In the genomic region with DNA sequence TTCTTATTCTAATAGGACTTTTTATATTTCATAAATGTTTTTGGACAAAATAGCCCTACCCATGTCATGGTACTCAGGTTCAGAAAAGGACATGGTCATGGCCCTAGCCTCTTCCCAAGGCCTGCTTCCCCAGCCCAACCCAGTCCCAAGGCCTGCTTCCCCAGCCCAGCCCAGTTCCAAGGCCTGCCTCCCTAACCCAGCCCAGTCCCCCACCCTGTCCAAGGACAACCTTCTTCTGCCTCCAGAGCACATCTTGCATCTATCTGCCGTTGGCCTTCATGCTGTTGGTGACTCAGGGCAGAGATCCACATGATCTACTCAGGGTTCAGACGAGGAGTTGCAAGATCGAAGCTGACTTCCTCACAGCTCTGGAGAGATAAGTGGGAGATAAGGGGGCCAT, we compare ENCODE assay signal across 30 mouse cellular contexts. TPM values are rescaled to one million over a fixed set of nuclear protein-coding genes. Genes with fewer than 3 reads are reported as not detected.
DNase-seq lines count a peak whose midpoint lies in the region; ATAC-seq lines count a peak whose summit lies in the region.
"Had no signal": no experiment of that assay in that cellular context is flagged by ENCODE, and none has a peak within 500 bp of the region (broad histone marks: within the 10 kb centered on the region; RNA-seq: fewer than 3 reads in every experiment).

No protein-coding gene starts in this region.

- 23% methylated on average over 3 of the region's 3 CpGs for WGBS in liver, embryonic 12.5 days (ENCODE audit: insufficient replicate concordance)

- H3K9ac ChIP-seq in liver, embryonic 12.5 days, result no peak overlapping the region
- H3K9ac ChIP-seq: forebrain, embryonic 13.5 days; heart, embryonic 12.5 days; limb, embryonic 13.5 days; liver, embryonic 15.5 days; neural tube, embryonic 15.5 days had no signal

- H3K27me3 ChIP-seq in liver, embryonic 12.5 days (replicated peaks), result no peaks in the 10 kb centered on the region
- H3K27me3 ChIP-seq: forebrain, embryonic 13.5 days; heart, embryonic 12.5 days; limb, embryonic 13.5 days; liver, embryonic 15.5 days; neural tube, embryonic 15.5 days had no signal

- H3K9me3 ChIP-seq in liver, embryonic 12.5 days (replicated peaks), result no peaks in the 10 kb centered on the region
- H3K9me3 ChIP-seq: forebrain, embryonic 13.5 days; heart, embryonic 12.5 days; limb, embryonic 13.5 days; liver, embryonic 15.5 days; neural tube, embryonic 15.5 days had no signal

- DNase-seq in liver, result no peak
- peak; percentile 83 to 93 for DNase-seq in adrenal gland, adult (ENCODE audit: inconsistent age in 2 of 2, low spot score in 1 of 2)
- DNase-seq in adrenal gland, adult 8-10 months, result peak; percentile 92
- peak; percentile 46 for DNase-seq in testis, postnatal 10 days (ENCODE audit: low spot score)
- no peak for DNase-seq in spleen, postnatal 10 days (ENCODE audit: low spot score in 2 of 2)
- DNase-seq: cerebellum, adult 8-10 months; cerebellum, postnatal 36 days; heart, adult 18-20 months; heart, postnatal 10 days; kidney, adult 9 months; kidney, postnatal 36 days; lung, postnatal 4 days; retina, postnatal 1 day; right cerebral cortex, postnatal 25 days; spleen, adult 18-20 months; thymus, adult 2 months had no signal

- H3K4me3 ChIP-seq in liver, embryonic 12.5 days, result no peak overlapping the region
- H3K4me3 ChIP-seq: forebrain, embryonic 13.5 days; heart, embryonic 12.5 days; limb, embryonic 13.5 days; liver, embryonic 15.5 days; myocyte; neural tube, embryonic 15.5 days had no signal

- H3K36me3 ChIP-seq in liver, embryonic 12.5 days, result no peaks in the 10 kb centered on the region
- H3K36me3 ChIP-seq: heart, embryonic 12.5 days; limb, embryonic 13.5 days; liver, embryonic 15.5 days; neural tube, embryonic 15.5 days had no signal

- 0 out of 2 replicates have a peak, but pooled peaks have one; percentile 5 for ATAC-seq in liver, embryonic 12.5 days
- ATAC-seq in cerebellum, adult (ENCODE audit: insufficient number of reproducible peaks, low FRiP score, low TSS enrichment), result no peak
- ATAC-seq: forebrain, embryonic 13.5 days; hindbrain, postnatal 0 days; intestine, embryonic 16.5 days; midbrain, embryonic 16.5 days had no signal

- H3K4me2 ChIP-seq in liver, embryonic 12.5 days, result no peak overlapping the region
- H3K4me2 ChIP-seq: forebrain, embryonic 13.5 days; heart, embryonic 12.5 days; limb, embryonic 13.5 days; liver, embryonic 15.5 days; neural tube, embryonic 15.5 days had no signal

- no peaks in the 10 kb centered on the region for H3K4me1 ChIP-seq in liver, embryonic 12.5 days
- H3K4me1 ChIP-seq: forebrain, embryonic 13.5 days; limb, embryonic 13.5 days; liver, embryonic 15.5 days; neural tube, embryonic 15.5 days had no signal

- no peak overlapping the region for H3K27ac ChIP-seq in liver, embryonic 12.5 days
- H3K27ac ChIP-seq: forebrain, embryonic 13.5 days; hindbrain, postnatal 0 days; limb, embryonic 13.5 days; liver, embryonic 15.5 days; neural tube, embryonic 15.5 days had no signal

RNA-seq across cellular contexts. Expression of a gene that starts 9.5 kb away (rescaled TPM):
- polyA plus RNA-seq in liver, embryonic 12.5 days (2016; fragmentation: Nextera tagmentation; extraction: Ambion mirVana), result 0.08 TPM in 1 of 2 replicates, not detected in the other
- 1 to 10 TPM; 1.0 to 7.3 (median 2.4) TPM for total RNA-seq in adrenal gland, adult 8-10 months (2022)
- total RNA-seq: megakaryocyte-erythroid progenitor cell, adult 5-6 weeks; MEL had no signal
- polyA plus RNA-seq: C2C12; forebrain, embryonic 13.5 days; midbrain, embryonic 16.5 days had no signal

Comparison
In these comparisons a context has a peak if more than half of its experiments do, and no peak if none do; other contexts are left out.
1. DNase-seq: peak in adrenal gland, adult (2 of 2), adrenal gland, adult 8-10 months (single experiment) and testis, postnatal 10 days (single experiment); none in liver (single experiment) and spleen, postnatal 10 days (0 of 2).